Mouse (Mus musculus) midbrain, embryonic 12.5 days (tissue): ENCODE data around the gene Nek2. TPM values are rescaled to one million over a fixed set of nuclear protein-coding genes. Genes with fewer than 3 reads are reported as not detected.

ENCODE experiments used
- ATAC-seq: fragments of 200-750 bp; cut with Nextera tagmentation; 2 replicates; pipeline ENCODE4 v1.8.0; 2017; ENCODE audit warnings: low read depth, moderate TSS enrichment, moderate library complexity; ENCODE audit not compliant: low FRiP score
- H3K27ac ChIP-seq: fragments of 300-500 bp; sonication (generic); replicated peaks from 2 replicates; pipeline ENCODE4 v1.5.1; 2016; ENCODE audit warnings: mild to moderate bottlenecking
- H3K27me3 ChIP-seq: fragments of 300-500 bp; sonication (generic); 2 replicates; pipeline ENCODE4 v1.6.1; 2016; ENCODE audit warnings: mild to moderate bottlenecking
- H3K36me3 ChIP-seq: fragments of 300-500 bp; sonication (generic); 2 replicates; pipeline ENCODE4 v1.6.1; 2016
- H3K4me1 ChIP-seq: fragments of 300-500 bp; sonication (generic); 2 replicates; pipeline ENCODE4 v1.6.1; 2016
- H3K4me2 ChIP-seq: fragments of 300-500 bp; sonication (generic); replicated peaks from 2 replicates; pipeline ENCODE4 v1.6.1; 2016; ENCODE audit warnings: mild to moderate bottlenecking, moderate library complexity
- H3K4me3 ChIP-seq: fragments of 300-500 bp; sonication (generic); 2 replicates; pipeline ENCODE4 v1.5.1; 2016; ENCODE audit warnings: mild to moderate bottlenecking
- H3K9ac ChIP-seq: fragments of 300-500 bp; sonication (generic); replicated peaks from 2 replicates; pipeline ENCODE4 v1.6.1; 2016; ENCODE audit warnings: mild to moderate bottlenecking, moderate library complexity
- H3K9me3 ChIP-seq: fragments of 300-500 bp; sonication (generic); 2 replicates; pipeline ENCODE4 v1.6.1; 2016; ENCODE audit warnings: mild to moderate bottlenecking
- WGBS: fragments of 180-500 bp; shearing (Covaris S2); methylation state at CpG from one replicate; pipeline ENCODE4 v1.1.7; 2016; 5-methylcytosine and 5-hydroxymethylcytosine counted together
- polyA plus RNA-seq: library from polyadenylated mRNA; unstranded; fragments of >200 nt; fragmentation: Nextera tagmentation; extraction: Ambion mirVana; gene quantifications from 2 replicates; pipeline ENCODE4 v1.2.1, GENCODE M21; 2016

The Nek2 gene
- polyA plus RNA-seq, result 44.2 and 45.8 TPM in 2 replicates

DNA sequence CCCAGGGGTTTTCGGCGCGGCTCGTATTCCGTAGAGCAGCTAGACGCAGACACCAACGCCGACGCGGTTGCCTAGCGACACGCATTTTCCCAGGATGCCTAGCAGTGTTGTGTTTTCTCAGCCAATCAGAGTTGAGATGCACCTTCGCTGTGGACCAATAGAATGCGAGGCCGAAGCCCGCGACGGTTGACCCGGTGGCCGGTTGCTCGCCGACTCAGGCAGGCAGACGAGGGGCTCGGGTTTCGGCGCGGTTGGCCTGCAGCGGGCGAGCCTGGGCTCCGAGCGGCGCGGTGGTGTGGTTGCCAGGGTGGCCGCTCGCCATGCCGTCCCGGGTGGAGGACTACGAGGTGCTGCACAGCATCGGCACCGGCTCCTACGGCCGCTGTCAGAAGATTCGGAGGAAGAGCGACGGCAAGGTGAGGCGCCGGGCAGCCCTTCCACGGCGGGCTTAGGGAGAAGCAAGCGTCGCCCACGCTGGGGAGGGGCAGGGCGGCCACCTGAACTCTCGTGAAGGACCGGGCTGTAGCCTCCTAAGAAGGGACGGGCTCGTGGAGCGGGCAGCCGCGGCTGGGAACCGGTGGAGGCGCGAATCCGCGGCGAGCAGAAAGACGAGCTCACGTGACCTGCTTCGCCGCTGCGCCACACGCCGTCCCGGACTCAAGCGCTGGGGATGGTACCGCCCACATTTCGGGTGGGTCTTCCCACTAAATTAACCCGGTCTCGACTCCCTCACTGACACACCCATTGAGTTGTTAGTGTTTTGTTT lies at the start of gene Nek2:
Gene Nek2, plus strand, starts transcription at position 119 of the 766 bp plus-strand sequence.
- peak within 1 kb of the TSS; percentile 78 for H3K4me2 ChIP-seq
- ATAC-seq, result peak; percentile 93
- peaks cover 28% of the 10 kb centered on the region for H3K36me3 ChIP-seq
- no peaks in the 10 kb centered on the region for H3K9me3 ChIP-seq
- peak within 1 kb of the TSS; percentile 65 for H3K9ac ChIP-seq
- WGBS, result under 1% methylated on average over 79 of the region's 79 CpGs
- H3K4me3 ChIP-seq, result peak within 1 kb of the TSS; percentile 81
- H3K4me1 ChIP-seq, result peaks cover 17% of the 10 kb centered on the region
- peaks cover 9% of the 10 kb centered on the region; the same call in 1 of the 2 replicates for H3K27me3 ChIP-seq
- peak within 1 kb of the TSS; percentile 73 for H3K27ac ChIP-seq

DNA sequence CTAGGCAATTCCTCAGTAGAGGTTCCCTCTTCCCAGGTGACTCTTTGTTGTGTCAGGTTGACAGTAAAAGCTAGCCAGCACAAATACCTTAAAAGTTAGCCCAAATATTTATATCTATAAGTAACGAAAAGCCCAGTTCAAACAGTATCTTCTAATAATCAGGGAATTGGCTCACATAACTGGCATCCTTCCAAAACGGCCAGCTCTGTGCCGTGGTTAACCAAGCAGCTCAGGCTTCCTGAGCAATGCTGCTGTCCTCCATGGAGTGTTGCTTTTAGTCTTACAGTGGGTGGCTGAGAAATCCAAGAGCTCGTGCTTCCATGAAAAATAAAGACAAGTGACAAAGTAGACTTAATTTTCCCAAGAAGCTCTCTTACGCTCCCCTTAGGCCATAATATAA lies 47.1 kb upstream of the Nek2 start:
- Histone ChIP-seq H3K27me3 (no peaks in the 10 kb centered on the region), H3K4me3 (no peak overlapping the region), H3K36me3 (peaks cover 50% of the 10 kb centered on the region), H3K4me2 (no peak overlapping the region), H3K4me1 (0 out of 2 replicates have a peak, but pooled peaks cover 3% of the 10 kb centered on the region), H3K9me3 (no peaks in the 10 kb centered on the region), H3K9ac (no peak overlapping the region), H3K27ac (no peak overlapping the region)
- 89% methylated on average over 5 of the region's 5 CpGs for WGBS
- no peak for ATAC-seq

DNA sequence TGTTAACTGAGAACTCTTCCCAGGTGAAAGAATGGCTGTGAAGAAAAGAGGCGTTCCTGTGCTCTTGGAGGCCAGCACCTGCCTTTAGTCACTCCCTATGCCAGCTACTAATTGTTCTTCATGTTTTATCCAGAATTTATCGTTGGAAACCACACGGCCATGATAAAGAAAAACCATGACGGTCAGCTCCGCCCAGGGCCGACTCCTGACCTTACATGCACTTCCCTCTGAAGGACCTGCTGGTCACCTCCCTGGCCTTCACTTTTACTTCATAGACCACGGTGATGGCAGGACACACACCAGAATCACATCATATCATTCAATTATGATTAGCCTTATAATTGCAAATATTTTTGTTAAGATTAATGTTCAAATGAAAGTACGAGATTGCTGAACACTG lies 46.1 kb upstream of the Nek2 start:
- Histone ChIP-seq H3K9ac (no peak overlapping the region), H3K4me2 (no peak overlapping the region), H3K27ac (no peak overlapping the region), H3K9me3 (no peaks in the 10 kb centered on the region), H3K36me3 (peaks cover 60% of the 10 kb centered on the region), H3K27me3 (no peaks in the 10 kb centered on the region), H3K4me1 (0 out of 2 replicates have a peak, but pooled peaks cover 3% of the 10 kb centered on the region), H3K4me3 (no peak overlapping the region)
- WGBS, result 89% methylated on average over 8 of the region's 8 CpGs
- no peak for ATAC-seq

DNA sequence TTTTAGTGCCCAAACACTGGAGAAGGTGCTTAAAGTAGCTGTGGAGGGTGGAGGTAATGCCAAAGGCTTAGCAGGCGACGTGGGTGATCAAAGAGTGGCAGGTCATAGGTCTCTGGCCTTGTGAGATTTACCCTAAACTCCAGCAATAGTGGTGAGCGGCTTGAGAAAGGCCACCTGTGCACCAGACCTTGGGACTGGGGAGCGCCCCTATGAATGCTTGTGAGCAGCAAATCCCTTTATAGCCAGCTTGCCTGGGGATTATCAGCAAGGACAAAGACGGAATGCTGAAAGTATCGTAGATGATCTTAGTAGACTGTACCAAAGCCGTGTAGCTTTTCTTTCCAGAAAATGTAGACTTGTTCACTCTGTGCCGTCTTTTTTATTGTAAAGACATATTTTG lies 43.7 kb upstream of the Nek2 start:
- Histone ChIP-seq H3K27ac (no peak overlapping the region), H3K36me3 (peaks cover 69% of the 10 kb centered on the region), H3K27me3 (no peaks in the 10 kb centered on the region), H3K4me1 (0 out of 2 replicates have a peak, but pooled peaks cover 3% of the 10 kb centered on the region), H3K4me2 (no peak overlapping the region), H3K9me3 (no peaks in the 10 kb centered on the region), H3K4me3 (no peak overlapping the region), H3K9ac (no peak overlapping the region)
- 34% methylated on average over 8 of the region's 8 CpGs for WGBS
- ATAC-seq, result no peak

DNA sequence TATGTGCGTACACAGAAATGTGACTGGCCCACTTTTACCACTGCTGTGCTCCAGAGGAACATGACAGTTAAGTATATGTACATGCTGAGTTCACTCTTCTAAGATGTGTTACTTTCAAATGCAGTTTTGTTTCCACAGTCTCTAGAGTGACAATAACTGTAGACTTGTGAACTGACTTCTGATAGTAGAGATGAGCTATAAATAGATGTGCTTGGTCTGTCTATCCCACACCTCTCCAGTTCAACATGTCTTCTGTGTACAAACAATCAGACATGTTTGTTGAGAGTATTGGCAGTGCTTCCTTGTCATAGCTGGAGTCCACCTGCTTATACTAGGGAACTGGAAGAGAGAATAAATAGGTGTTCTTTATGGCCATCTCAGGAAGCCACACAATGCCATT lies 40.8 kb upstream of the Nek2 start:
- no peak overlapping the region for H3K4me3 ChIP-seq
- no peak for ATAC-seq
- H3K9me3 ChIP-seq, result no peaks in the 10 kb centered on the region
- H3K27ac ChIP-seq, result no peak overlapping the region
- no peak overlapping the region for H3K9ac ChIP-seq
- WGBS, result 100% methylated on average over 1 of the region's 1 CpGs
- no peak overlapping the region for H3K4me2 ChIP-seq
- H3K36me3 ChIP-seq, result peaks cover 49% of the 10 kb centered on the region
- H3K27me3 ChIP-seq, result no peaks in the 10 kb centered on the region
- H3K4me1 ChIP-seq, result 0 out of 2 replicates have a peak, but pooled peaks cover 3% of the 10 kb centered on the region

DNA sequence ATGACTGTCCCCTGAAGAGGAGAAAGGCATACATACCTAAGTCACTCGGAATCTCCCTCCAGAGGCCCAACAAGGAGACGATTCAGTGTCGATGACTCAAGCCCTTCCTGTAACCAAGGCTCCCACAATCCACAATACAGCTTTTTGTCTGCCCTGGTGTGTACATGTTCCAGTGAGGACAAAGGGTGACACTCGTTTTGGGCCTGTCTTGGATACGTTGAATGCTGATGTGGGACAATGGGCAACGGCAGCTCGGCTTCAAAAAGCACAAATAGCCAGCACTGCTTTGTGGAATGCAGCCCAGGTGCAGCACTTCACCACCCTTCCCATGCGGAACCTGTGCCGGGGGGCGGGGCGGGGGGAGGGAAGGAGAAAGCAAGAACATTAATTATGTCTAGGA lies 36.1 kb upstream of the Nek2 start:
- peaks cover 12% of the 10 kb centered on the region for H3K9me3 ChIP-seq
- no peak for ATAC-seq
- no peak overlapping the region for H3K27ac ChIP-seq
- no peaks in the 10 kb centered on the region for H3K27me3 ChIP-seq
- no peaks in the 10 kb centered on the region for H3K4me1 ChIP-seq
- no peak overlapping the region for H3K4me2 ChIP-seq
- no peak overlapping the region for H3K9ac ChIP-seq
- 67% methylated on average over 11 of the region's 11 CpGs for WGBS
- H3K36me3 ChIP-seq, result peaks cover 9% of the 10 kb centered on the region; the same call in 1 of the 2 replicates
- H3K4me3 ChIP-seq, result no peak overlapping the region

DNA sequence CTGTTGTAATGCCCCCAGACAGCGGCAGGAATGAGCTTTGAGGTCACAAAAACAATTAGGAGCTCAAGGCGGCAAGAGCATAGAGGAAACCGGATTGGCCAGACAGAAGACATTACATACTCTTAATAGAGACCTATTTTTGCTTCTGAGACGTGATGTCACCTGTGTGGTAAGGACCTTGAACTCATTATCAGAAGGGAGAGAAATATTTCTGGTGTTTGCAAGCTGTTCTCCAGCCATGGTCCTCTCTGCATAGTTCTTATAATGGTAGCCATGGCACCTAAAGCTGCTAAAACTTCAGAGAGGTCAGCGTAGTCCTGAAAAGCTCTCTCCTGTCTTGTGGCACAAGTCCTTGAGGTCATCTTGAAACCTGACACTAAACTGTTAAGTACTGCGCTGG lies 35.0 kb upstream of the Nek2 start:
- Histone ChIP-seq H3K27ac (no peak overlapping the region), H3K4me1 (no peaks in the 10 kb centered on the region), H3K9me3 (peaks cover 12% of the 10 kb centered on the region), H3K4me2 (no peak overlapping the region), H3K9ac (no peak overlapping the region), H3K36me3 (no peaks in the 10 kb centered on the region), H3K27me3 (no peaks in the 10 kb centered on the region), H3K4me3 (no peak overlapping the region)
- WGBS, result 68% methylated on average over 6 of the region's 6 CpGs
- no peak for ATAC-seq

DNA sequence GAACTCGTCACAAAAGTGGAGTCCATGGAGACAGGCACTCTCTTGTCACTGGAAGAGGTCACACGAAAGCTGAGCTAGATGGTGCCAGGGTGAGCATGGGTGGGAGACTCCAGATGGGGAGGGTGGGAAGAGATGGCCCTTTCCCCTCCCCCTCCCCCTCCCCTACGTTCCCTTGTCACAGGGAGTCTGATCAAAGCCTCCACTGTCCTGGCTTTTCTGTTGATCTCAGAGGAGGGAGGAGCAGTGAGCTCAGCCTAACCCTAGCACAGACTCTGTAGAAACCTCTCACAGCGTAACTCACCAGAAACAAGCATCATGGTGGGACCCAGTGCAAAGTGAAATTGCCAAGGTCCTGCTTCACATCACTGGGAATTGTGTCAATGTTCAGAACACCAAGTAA lies 33.9 kb upstream of the Nek2 start:
- ATAC-seq, result no peak
- H3K9me3 ChIP-seq, result peaks cover 12% of the 10 kb centered on the region
- no peaks in the 10 kb centered on the region for H3K27me3 ChIP-seq
- H3K4me1 ChIP-seq, result no peaks in the 10 kb centered on the region
- H3K9ac ChIP-seq, result no peak overlapping the region
- no peak overlapping the region for H3K4me2 ChIP-seq
- no peaks in the 10 kb centered on the region for H3K36me3 ChIP-seq
- no peak overlapping the region for H3K4me3 ChIP-seq
- 39% methylated on average over 3 of the region's 4 CpGs for WGBS
- H3K27ac ChIP-seq, result no peak overlapping the region

DNA sequence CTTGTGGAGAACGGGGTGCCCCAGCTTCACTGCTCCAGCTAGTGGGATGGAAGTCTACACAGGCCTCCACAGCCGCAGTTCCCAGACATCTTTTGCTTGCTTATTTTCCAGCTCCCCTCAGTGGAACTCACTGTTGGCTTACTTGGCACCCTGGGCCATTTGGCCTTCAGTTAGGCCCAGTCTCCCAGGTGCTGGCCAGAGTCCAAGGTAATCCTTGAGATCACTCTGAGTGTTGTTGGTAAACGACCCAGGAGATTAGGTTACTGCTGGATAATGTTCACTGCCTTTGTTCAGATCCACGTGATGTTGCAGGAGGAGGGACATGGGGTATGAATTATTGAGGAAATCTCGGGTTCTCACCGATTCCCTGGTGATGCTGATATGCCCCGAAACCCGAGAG lies 28.3 kb upstream of the Nek2 start:
- H3K4me3 ChIP-seq, result no peak overlapping the region
- H3K4me1 ChIP-seq, result no peaks in the 10 kb centered on the region
- H3K27ac ChIP-seq, result no peak overlapping the region
- ATAC-seq, result no peak
- H3K27me3 ChIP-seq, result no peaks in the 10 kb centered on the region
- no peak overlapping the region for H3K9ac ChIP-seq
- peaks cover 12% of the 10 kb centered on the region for H3K9me3 ChIP-seq
- WGBS, result 83% methylated on average over 8 of the region's 8 CpGs
- H3K36me3 ChIP-seq, result no peaks in the 10 kb centered on the region
- H3K4me2 ChIP-seq, result no peak overlapping the region

DNA sequence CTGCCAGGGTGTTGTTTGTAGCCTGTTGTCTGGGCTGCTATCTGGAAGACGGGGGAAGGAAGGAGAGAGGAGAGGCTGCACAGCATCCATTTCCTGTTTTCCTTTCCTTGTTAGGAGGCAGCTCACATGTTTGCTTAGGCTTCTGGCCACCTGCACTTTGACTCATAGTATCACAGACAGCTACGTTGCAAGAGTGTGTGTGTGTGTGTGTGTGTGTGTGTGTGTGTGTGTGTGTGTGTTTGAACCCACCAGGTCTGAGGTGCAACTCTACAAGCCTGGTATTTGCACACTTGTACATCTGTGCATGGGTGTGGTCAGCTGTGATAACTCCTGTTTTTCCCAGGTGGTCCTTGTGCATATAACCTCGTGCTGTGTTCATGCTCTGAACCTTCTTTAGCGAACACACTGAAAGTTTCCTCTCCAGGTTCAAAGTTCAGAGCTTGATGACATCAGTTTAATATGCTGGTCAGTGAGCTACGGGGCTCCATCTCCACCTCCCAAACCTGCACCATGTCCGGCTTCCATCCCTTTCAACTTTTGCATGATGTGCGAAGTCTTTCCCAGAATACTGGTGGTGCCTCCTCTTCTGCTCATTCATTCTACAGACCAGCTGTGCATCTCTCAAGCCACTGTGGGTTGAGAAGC lies 27.2 kb upstream of the Nek2 start:
- ATAC-seq, result no peak
- Histone ChIP-seq H3K27ac (no peak overlapping the region), H3K4me2 (no peak overlapping the region), H3K4me3 (no peak overlapping the region), H3K9ac (no peak overlapping the region), H3K36me3 (no peaks in the 10 kb centered on the region), H3K27me3 (no peaks in the 10 kb centered on the region), H3K9me3 (peaks cover 15% of the 10 kb centered on the region), H3K4me1 (no peaks in the 10 kb centered on the region)
- WGBS, result 88% methylated on average over 7 of the region's 7 CpGs

DNA sequence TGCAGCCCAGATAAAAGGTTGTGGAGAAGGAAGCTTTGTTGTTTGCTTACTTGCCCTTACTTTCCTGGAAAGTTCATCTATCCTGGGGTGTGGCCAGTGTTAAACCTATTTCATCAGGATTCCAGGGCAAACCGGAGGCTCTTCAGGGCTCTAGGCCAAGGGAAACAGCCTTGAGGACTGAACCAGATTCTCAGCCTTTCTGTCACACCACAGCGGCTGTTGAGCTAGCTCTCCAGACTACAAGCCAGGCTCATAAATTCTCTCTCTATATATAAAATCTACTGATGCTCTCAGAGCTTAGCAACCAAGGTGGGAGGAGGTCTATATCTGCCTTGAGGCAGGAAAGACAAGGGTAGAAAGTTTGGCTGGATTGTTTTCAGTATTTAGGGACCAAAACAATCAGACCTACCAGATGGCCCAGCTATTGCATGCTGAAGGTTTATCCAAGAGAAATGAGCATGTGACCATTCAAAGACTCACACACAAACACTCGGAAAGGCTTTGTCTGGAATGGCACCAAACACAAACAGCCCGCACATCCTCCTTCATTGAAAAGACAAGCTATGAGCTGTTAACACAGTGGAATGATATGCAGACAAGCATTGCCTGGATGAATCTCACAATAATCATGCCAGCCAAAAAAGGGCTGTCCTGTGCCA lies 24.9 kb upstream of the Nek2 start:
- Histone ChIP-seq H3K27ac (no peak overlapping the region), H3K4me3 (no peak overlapping the region), H3K9ac (no peak overlapping the region), H3K36me3 (no peaks in the 10 kb centered on the region), H3K4me2 (no peak overlapping the region), H3K9me3 (peaks cover 5% of the 10 kb centered on the region; the same call in 1 of the 2 replicates), H3K27me3 (no peaks in the 10 kb centered on the region), H3K4me1 (no peaks in the 10 kb centered on the region)
- ATAC-seq, result no peak
- WGBS, result 91% methylated on average over 4 of the region's 4 CpGs
